ENCODE assay signal across 10 mouse cellular contexts in the genomic region with DNA sequence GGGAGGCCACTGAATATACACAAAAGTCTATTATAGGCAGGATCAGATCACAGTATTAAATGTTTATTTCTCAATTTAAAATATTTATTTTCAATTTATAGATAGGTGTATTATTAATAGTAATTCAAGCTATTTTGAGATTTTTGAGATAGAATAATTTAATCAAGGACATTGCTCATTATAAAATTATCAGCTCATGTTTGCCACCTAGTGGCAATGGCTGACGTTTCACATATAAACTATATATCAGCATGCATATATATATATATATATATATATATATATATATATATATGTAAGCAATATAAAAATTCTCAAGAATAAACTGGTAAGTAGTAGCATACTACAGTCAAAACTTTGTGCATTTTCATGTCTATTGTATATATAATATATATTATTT.
DNase-seq lines count a peak whose midpoint lies in the region; TF ChIP-seq lines count a peak whose summit lies in the region.
"Had no signal": no experiment of that assay in that cellular context is flagged by ENCODE, and none has a peak within 500 bp of the region (broad histone marks: within the 10 kb centered on the region; RNA-seq: fewer than 3 reads in every experiment).

No protein-coding gene starts in this region.

- H3K4me3 ChIP-seq in gastrocnemius, adult 2 months: no peak overlapping the region
- no peak overlapping the region for H3K4me3 ChIP-seq in left cerebral cortex, adult 2 months
- H3K4me3 ChIP-seq: forebrain, embryonic 12.5 days had no signal

- DNase-seq in gastrocnemius, adult 2 months: no peak
- DNase-seq in gastrocnemius, adult 8-10 months (ENCODE audit: low spot score in 2 of 2): no peak
- no peak for DNase-seq in left cerebral cortex, adult 2 months (ENCODE audit: extremely low spot score in 1 of 2, low spot score in 2 of 2)
- no peak for DNase-seq in left cerebral cortex, adult 8-10 months (ENCODE audit: low spot score in 2 of 2)
- peak; percentile 3 for DNase-seq in A20 (ENCODE audit: low read depth, low spot score)
- peak; percentile 8 for DNase-seq in embryo, embryonic 10.5 days (ENCODE audit: low spot score)
- DNase-seq in left cerebral cortex, postnatal 25 days (ENCODE audit: low spot score in 2 of 2): no peak
- DNase-seq: heart, postnatal 36 days; lung, postnatal 10 days had no signal

- H3K27ac ChIP-seq in gastrocnemius, adult 2 months: no peak overlapping the region
- H3K27ac ChIP-seq in left cerebral cortex, adult 2 months: no peak overlapping the region
- H3K27ac ChIP-seq: forebrain, embryonic 12.5 days had no signal

- intact Hi-C loops in gastrocnemius, adult 2 months (cut with DNase I): no loop called here
- intact Hi-C loops in left cerebral cortex, adult 2 months (cut with DNase I): no loop called here
- intact Hi-C loops in left cerebral cortex, postnatal 25 days (cut with DNase I): no loop called here

- TF ChIP-seq CTCF in gastrocnemius, adult 2 months (IDR thresholded peaks at IDR 0.05): peak; percentile 31
- peak; percentile 48 for TF ChIP-seq CTCF in left cerebral cortex, adult 2 months (IDR thresholded peaks at IDR 0.05)

Comparison
In these comparisons a context has a peak if more than half of its experiments do, and no peak if none do; other contexts are left out.
1. DNase-seq: peak in A20 (single experiment) and embryo, embryonic 10.5 days (single experiment); none in gastrocnemius, adult 2 months (single experiment), gastrocnemius, adult 8-10 months (0 of 2), left cerebral cortex, adult 2 months (0 of 2), left cerebral cortex, adult 8-10 months (0 of 2) and left cerebral cortex, postnatal 25 days (0 of 2).